Mouse (Mus musculus): ENCODE results near the gene Bri3. TPM values are rescaled to one million over a fixed set of nuclear protein-coding genes. Genes with fewer than 3 reads are reported as not detected.

The Bri3 gene
- polyA plus RNA-seq, 1 experiment from 2014 or later = 137 TPM

GRCm38 (mm10) chr5:144372177-144372576 lies 127.9 kb downstream of the Bri3 start:
- Histone ChIP-seq H3K27me3 (no peaks in the 10 kb centered on the region), H3K9me3 (no peaks in the 10 kb centered on the region), H3K4me3 (replicated peaks) (no peak overlapping the region), H3K9ac (replicated peaks) (no peak overlapping the region), H3K36me3 (no peaks in the 10 kb centered on the region), H3K4me1 (replicated peaks) (no peaks in the 10 kb centered on the region), H3K27ac (no peak overlapping the region), H3K4me2 (replicated peaks) (no peak overlapping the region)
- ATAC-seq = no peak
- WGBS = 66% methylated on average over 2 of the region's 2 CpGs

DNA sequence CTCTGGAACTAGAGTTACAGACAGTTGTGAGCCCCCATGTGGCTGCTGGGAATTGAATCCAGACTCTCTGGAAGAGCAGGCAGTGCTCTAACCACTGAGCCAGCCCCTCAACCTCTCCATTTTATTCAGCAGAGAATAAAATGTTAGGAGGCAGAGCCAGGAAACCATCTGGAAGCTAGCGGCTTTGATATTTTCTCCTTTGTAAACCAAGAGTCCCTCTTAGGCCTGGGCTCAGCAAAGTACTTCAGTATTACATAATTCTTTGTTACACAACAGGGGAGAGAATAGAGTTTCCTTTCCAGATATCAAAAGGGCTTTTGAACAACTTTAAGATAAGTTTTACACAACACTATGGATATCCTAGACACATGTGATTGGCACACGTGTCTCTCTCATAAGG lies 128.6 kb downstream of the Bri3 start:
- no peaks in the 10 kb centered on the region for H3K9me3 ChIP-seq
- H3K4me2 ChIP-seq (replicated peaks) = no peak overlapping the region
- H3K9ac ChIP-seq (replicated peaks) = no peak overlapping the region
- no peak for ATAC-seq
- no peaks in the 10 kb centered on the region for H3K36me3 ChIP-seq
- no peaks in the 10 kb centered on the region for H3K27me3 ChIP-seq
- H3K27ac ChIP-seq = no peak overlapping the region
- H3K4me3 ChIP-seq (replicated peaks) = no peak overlapping the region
- H3K4me1 ChIP-seq (replicated peaks) = no peaks in the 10 kb centered on the region
- 96% methylated on average over 2 of the region's 2 CpGs for WGBS

- Histone ChIP-seq H3K4me2 (replicated peaks) (no peak overlapping the region), H3K27me3 (no peaks in the 10 kb centered on the region), H3K4me1 (replicated peaks) (no peaks in the 10 kb centered on the region), H3K4me3 (replicated peaks) (no peak overlapping the region), H3K36me3 (no peaks in the 10 kb centered on the region), H3K9me3 (no peaks in the 10 kb centered on the region), H3K9ac (replicated peaks) (no peak overlapping the region), H3K27ac (no peak overlapping the region)
- no peak for ATAC-seq
- WGBS = 94% methylated on average over 4 of the region's 4 CpGs
These were observed 135.2 kb downstream of the Bri3 start for GRCm38 (mm10) chr5:144379431-144379830.

GRCm38 (mm10) chr5:144380689-144381088 lies 136.5 kb downstream of the Bri3 start:
- Histone ChIP-seq H3K27ac (no peak overlapping the region), H3K4me1 (replicated peaks) (no peaks in the 10 kb centered on the region), H3K36me3 (no peaks in the 10 kb centered on the region), H3K27me3 (no peaks in the 10 kb centered on the region), H3K9me3 (no peaks in the 10 kb centered on the region), H3K9ac (replicated peaks) (no peak overlapping the region), H3K4me2 (replicated peaks) (no peak overlapping the region), H3K4me3 (replicated peaks) (no peak overlapping the region)
- ATAC-seq = no peak
- WGBS = 93% methylated on average over 7 of the region's 7 CpGs

DNA sequence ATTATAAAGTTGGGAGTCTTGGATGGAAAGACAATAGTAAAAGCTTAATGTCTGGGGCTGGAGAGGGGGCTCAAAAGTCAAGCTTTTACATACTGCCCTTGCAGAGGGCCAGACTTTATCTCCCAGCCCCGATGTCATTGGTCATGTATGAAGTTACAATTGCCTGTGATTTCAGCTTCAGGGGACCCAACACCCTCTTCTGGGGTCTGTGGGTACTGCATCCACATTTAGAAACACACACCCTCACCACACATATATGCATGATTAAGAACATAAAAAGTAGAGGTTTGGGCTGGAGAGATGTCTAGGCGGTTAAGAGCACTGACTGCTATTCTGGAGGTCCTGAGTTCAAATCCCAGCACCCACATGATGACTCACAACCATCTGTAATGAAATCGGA lies 137.5 kb downstream of the Bri3 start:
- no peak overlapping the region for H3K9ac ChIP-seq (replicated peaks)
- no peak overlapping the region for H3K4me2 ChIP-seq (replicated peaks)
- H3K36me3 ChIP-seq = no peaks in the 10 kb centered on the region
- 80% methylated on average over 3 of the region's 3 CpGs for WGBS
- no peaks in the 10 kb centered on the region for H3K9me3 ChIP-seq
- H3K4me1 ChIP-seq (replicated peaks) = no peaks in the 10 kb centered on the region
- H3K4me3 ChIP-seq (replicated peaks) = no peak overlapping the region
- ATAC-seq = no peak
- no peak overlapping the region for H3K27ac ChIP-seq
- H3K27me3 ChIP-seq = no peaks in the 10 kb centered on the region

GRCm38 (mm10) chr5:144383936-144384335 lies 139.7 kb downstream of the Bri3 start:
- Histone ChIP-seq H3K4me3 (replicated peaks) (no peak overlapping the region), H3K9ac (replicated peaks) (no peak overlapping the region), H3K27me3 (no peaks in the 10 kb centered on the region), H3K9me3 (no peaks in the 10 kb centered on the region), H3K4me2 (replicated peaks) (no peak overlapping the region), H3K4me1 (replicated peaks) (no peaks in the 10 kb centered on the region), H3K36me3 (no peaks in the 10 kb centered on the region), H3K27ac (no peak overlapping the region)
- ATAC-seq = no peak
- 71% methylated on average over 3 of the region's 3 CpGs for WGBS

DNA sequence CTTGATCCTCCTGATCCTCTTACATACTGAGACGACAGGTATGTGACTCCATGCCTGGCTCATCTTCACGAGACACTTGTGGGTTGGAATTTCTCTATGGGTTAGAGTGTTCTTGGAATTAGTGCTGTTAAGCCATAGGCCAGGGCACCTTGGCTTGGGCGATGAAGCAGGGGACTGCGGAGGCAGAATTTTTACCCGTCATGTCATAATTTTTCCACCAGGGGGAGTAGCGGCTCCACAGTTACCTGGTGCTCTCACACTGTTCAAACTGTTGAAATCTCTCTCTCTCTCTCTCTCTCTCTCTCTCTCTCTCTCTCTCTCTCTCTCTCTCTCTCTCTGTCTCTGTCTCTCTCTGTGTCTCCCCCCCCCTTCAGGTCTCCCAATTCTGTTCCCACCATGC lies 143.6 kb downstream of the Bri3 start:
- Histone ChIP-seq H3K9ac (replicated peaks) (no peak overlapping the region), H3K4me1 (replicated peaks) (no peaks in the 10 kb centered on the region), H3K27ac (no peak overlapping the region), H3K27me3 (no peaks in the 10 kb centered on the region), H3K36me3 (no peaks in the 10 kb centered on the region), H3K4me2 (replicated peaks) (no peak overlapping the region), H3K4me3 (replicated peaks) (no peak overlapping the region), H3K9me3 (no peaks in the 10 kb centered on the region)
- WGBS = 11% methylated on average over 6 of the region's 6 CpGs
- 0 out of 2 replicates have a peak, but pooled peaks have one; percentile 37 for ATAC-seq

GRCm38 (mm10) chr5:144394142-144394541 lies 149.9 kb downstream of the Bri3 start:
- no peaks in the 10 kb centered on the region for H3K36me3 ChIP-seq
- ATAC-seq = no peak
- H3K27ac ChIP-seq = no peak overlapping the region
- no peak overlapping the region for H3K4me3 ChIP-seq (replicated peaks)
- no peak overlapping the region for H3K9ac ChIP-seq (replicated peaks)
- no peaks in the 10 kb centered on the region for H3K4me1 ChIP-seq (replicated peaks)
- 98% methylated on average over 2 of the region's 2 CpGs for WGBS
- H3K9me3 ChIP-seq = 0 out of 2 replicates have a peak, but pooled peaks cover 5% of the 10 kb centered on the region
- no peaks in the 10 kb centered on the region for H3K27me3 ChIP-seq
- H3K4me2 ChIP-seq (replicated peaks) = no peak overlapping the region

DNA sequence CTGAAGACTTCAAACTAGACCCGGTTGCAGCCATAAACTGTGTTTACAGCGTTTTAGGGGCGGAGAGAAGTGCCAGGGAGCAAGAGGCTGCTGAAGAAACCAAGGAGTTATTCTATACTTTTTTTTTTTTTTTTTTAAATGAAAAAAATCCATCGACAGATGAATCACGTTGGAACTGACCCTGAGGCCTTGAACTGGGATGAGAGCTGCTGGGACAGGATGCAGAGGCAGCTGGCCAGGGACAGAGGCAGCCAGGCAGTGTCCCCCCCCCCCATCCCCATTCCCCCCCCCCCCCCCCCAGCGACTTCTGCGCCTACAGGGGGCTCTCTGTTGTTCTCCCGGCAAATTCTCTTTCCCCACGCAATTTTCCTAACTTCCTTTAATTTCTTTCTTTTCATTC lies 153.3 kb downstream of the Bri3 start:
- H3K4me3 ChIP-seq (replicated peaks) = no peak overlapping the region
- no peaks in the 10 kb centered on the region for H3K27me3 ChIP-seq
- no peak overlapping the region for H3K4me2 ChIP-seq (replicated peaks)
- no peak overlapping the region for H3K27ac ChIP-seq
- 39% methylated on average over 5 of the region's 9 CpGs for WGBS
- H3K36me3 ChIP-seq = no peaks in the 10 kb centered on the region
- H3K9me3 ChIP-seq = 0 out of 2 replicates have a peak, but pooled peaks cover 5% of the 10 kb centered on the region
- no peak overlapping the region for H3K9ac ChIP-seq (replicated peaks)
- H3K4me1 ChIP-seq (replicated peaks) = no peaks in the 10 kb centered on the region; the same call in 1 of the 2 replicates
- no peak for ATAC-seq

GRCm38 (mm10) chr5:144400821-144401220 lies 156.6 kb downstream of the Bri3 start:
- Histone ChIP-seq H3K9me3 (0 out of 2 replicates have a peak, but pooled peaks cover under 1% of the 10 kb centered on the region), H3K36me3 (no peaks in the 10 kb centered on the region), H3K27ac (no peak overlapping the region), H3K9ac (replicated peaks) (no peak overlapping the region), H3K4me1 (replicated peaks) (no peaks in the 10 kb centered on the region; the same call in 1 of the 2 replicates), H3K4me2 (replicated peaks) (no peak overlapping the region), H3K27me3 (no peaks in the 10 kb centered on the region), H3K4me3 (replicated peaks) (no peak overlapping the region)
- 39% methylated on average over 5 of the region's 5 CpGs for WGBS
- ATAC-seq = no peak

DNA sequence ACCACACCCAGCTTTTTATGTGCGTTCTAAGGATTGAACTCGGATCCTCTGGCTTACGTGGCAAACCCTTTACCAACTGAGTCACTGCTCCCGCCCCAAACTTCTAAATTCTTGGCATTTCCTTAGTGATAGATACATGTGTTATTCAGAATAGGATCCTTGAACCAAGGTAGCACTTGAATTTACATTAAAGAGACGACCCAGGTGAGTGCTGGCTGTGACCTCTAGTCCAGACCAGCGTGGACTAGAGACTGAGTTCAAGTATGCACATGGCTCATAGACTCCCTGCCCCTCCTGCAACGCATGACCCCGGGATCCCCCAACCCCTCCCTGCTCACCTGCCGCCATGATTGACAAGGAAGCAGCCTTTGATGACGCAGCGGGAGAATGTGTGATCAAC lies 162.0 kb downstream of the Bri3 start:
- Histone ChIP-seq H3K4me2 (replicated peaks) (no peak overlapping the region), H3K4me1 (replicated peaks) (no peaks in the 10 kb centered on the region), H3K9me3 (no peaks in the 10 kb centered on the region), H3K27ac (no peak overlapping the region), H3K4me3 (replicated peaks) (no peak overlapping the region), H3K9ac (replicated peaks) (no peak overlapping the region), H3K27me3 (no peaks in the 10 kb centered on the region), H3K36me3 (no peaks in the 10 kb centered on the region)
- ATAC-seq = no peak
- WGBS = 91% methylated on average over 11 of the region's 11 CpGs

GRCm38 (mm10) chr5:144410666-144411065 lies 166.4 kb downstream of the Bri3 start:
- Histone ChIP-seq H3K4me2 (replicated peaks) (no peak overlapping the region), H3K9me3 (no peaks in the 10 kb centered on the region), H3K9ac (replicated peaks) (no peak overlapping the region), H3K27ac (no peak overlapping the region), H3K4me1 (replicated peaks) (peaks cover 13% of the 10 kb centered on the region), H3K4me3 (replicated peaks) (no peak overlapping the region), H3K36me3 (no peaks in the 10 kb centered on the region), H3K27me3 (no peaks in the 10 kb centered on the region)
- 97% methylated on average over 10 of the region's 10 CpGs for WGBS
- ATAC-seq = no peak

DNA sequence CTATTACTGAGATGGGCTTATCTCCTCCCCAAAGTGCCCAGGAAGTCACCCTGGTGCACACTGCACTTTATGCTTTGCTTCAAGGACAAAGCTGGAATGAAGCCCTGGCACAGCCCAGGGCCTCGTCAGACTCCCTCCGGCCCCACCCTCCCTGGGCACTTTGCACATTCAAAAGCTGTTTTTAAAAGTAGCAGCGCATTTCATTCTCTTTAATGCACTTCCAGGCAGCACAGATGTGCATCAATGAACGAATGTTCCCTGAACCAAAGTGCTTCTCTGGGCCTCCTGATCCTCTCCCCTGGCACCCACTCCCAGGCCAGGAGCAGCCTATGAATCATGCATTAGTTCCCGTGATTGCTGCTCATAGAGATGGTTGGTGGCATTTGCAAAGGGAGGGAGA lies 167.5 kb downstream of the Bri3 start:
- peak; percentile 58 for ATAC-seq
- peak overlapping the region; percentile 4; the same call in 1 of the 2 replicates for H3K27ac ChIP-seq
- 32% methylated on average over 5 of the region's 5 CpGs for WGBS

More for the DNA sequence above, 167.5 kb downstream of the Bri3 start:
- Histone ChIP-seq H3K9me3 (no peaks in the 10 kb centered on the region), H3K36me3 (no peaks in the 10 kb centered on the region), H3K4me2 (replicated peaks) (no peak overlapping the region), H3K4me1 (replicated peaks) (peaks cover 13% of the 10 kb centered on the region), H3K27me3 (no peaks in the 10 kb centered on the region), H3K9ac (replicated peaks) (no peak overlapping the region), H3K4me3 (replicated peaks) (no peak overlapping the region)
